Mouse (Mus musculus) forebrain, embryonic 10.5 days (tissue): Measurements from ENCODE around the gene St6galnac3. TPM values are rescaled to one million over a fixed set of nuclear protein-coding genes. Genes with fewer than 3 reads are reported as not detected.

ENCODE experiments used
- DNase-seq: peaks from one replicate; pipeline ENCODE4 v3.0.0-alpha.2; 2017; ENCODE audit warnings: low spot score; ENCODE audit errors: extremely low spot score
- H3K27ac ChIP-seq: fragments of 300-500 bp; sonication (generic); 2 replicates; pipeline ENCODE4 v1.5.1; 2016; ENCODE audit warnings: mild to moderate bottlenecking
- H3K27me3 ChIP-seq: fragments of 300-500 bp; sonication (generic); 2 replicates; pipeline ENCODE4 v1.6.1; 2016; ENCODE audit warnings: mild to moderate bottlenecking; ENCODE audit not compliant: poor library complexity, severe bottlenecking
- H3K36me3 ChIP-seq: fragments of 300-500 bp; sonication (generic); replicated peaks from 2 replicates; pipeline ENCODE4 v1.6.1; 2016; ENCODE audit warnings: mild to moderate bottlenecking, moderate library complexity
- H3K4me1 ChIP-seq: fragments of 300-500 bp; sonication (generic); 2 replicates; pipeline ENCODE4 v1.6.1; 2016
- H3K4me3 ChIP-seq: fragments of 300-500 bp; sonication (generic); 2 replicates; pipeline ENCODE4 v1.5.1; 2016; ENCODE audit warnings: mild to moderate bottlenecking, moderate library complexity
- H3K9me3 ChIP-seq: fragments of 300-500 bp; sonication (generic); 2 replicates; pipeline ENCODE4 v1.6.1; 2016; ENCODE audit warnings: mild to moderate bottlenecking, moderate library complexity
- WGBS: fragments of 180-500 bp; shearing (Covaris S2); methylation state at CpG from one replicate; pipeline ENCODE4 v1.1.7; 2016; 5-methylcytosine and 5-hydroxymethylcytosine counted together
- polyA plus RNA-seq: library from polyadenylated mRNA; unstranded; fragments of >200 nt; fragmentation: Nextera tagmentation; extraction: Ambion mirVana; gene quantifications from 2 replicates; pipeline ENCODE4 v1.2.1, GENCODE M21; 2016

St6galnac3 gene
- polyA plus RNA-seq, 1 experiment from 2014 or later: 40.0 TPM

DNA sequence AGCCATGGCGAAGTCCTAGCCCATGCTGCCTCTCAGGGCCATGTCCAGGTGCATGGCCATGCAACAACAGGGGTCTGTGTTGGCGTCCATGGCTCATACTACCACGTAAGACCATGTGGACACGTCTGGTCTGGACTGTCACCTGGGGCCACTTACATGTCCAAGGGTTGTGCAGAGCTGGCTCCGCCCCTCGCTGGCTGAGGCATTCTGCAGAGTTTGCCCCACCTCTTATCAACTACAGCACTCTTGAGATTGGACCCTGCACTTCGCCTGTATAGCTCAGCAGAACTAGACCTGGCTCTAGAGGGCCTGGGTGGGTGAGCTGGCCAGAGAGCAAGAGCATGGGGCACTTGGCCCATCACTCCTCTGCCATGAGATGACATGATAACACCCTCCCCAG, 171.7 kb downstream of the St6galnac3 start:
- 94% methylated on average over 7 of the region's 7 CpGs for WGBS
- no peak for DNase-seq

DNA sequence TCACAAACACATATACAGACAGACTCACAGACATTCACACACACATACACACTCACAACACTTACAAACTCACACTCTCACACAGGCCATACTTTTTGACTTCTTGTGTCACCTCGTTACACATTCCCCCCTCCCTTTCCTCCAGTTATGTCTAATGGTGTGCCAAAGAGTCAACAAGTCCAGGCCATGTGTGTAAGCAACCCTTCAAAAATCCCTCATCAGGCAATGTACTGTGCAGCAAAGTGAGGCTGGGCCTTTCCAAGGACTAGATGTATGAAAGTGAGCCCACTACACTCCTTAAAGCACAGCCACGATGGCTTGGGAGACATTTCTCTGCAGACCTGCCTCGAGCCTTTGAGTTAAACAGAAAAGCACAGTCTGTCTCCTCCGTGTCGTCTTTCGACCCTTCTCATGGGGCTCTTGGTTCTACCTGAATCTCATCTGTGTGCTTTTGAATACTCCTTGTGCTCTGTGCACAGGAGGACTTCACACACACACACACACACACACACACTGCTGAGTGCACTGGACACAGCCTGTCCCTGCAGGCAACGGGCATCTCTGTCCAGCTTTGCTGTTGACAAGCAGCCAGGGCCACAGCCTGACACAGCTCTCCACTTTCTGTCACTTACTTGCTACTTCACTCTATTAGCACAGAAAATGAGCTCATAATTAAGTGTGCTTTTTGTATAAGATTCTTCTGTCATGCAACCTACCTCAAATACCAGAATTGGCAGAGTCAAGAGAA, 177.9 kb downstream of the St6galnac3 start:
- Histone ChIP-seq H3K9me3 (no peaks in the 10 kb centered on the region), H3K4me3 (no peak overlapping the region), H3K36me3 (no peaks in the 10 kb centered on the region), H3K27ac (no peak overlapping the region), H3K27me3 (no peaks in the 10 kb centered on the region), H3K4me1 (no peaks in the 10 kb centered on the region)
- no peak for DNase-seq
- 85% methylated on average over 7 of the region's 7 CpGs for WGBS

More for the DNA sequence above, 171.7 kb downstream of the St6galnac3 start:
- H3K4me1 ChIP-seq: no peaks in the 10 kb centered on the region
- H3K27ac ChIP-seq: no peak overlapping the region
- no peaks in the 10 kb centered on the region for H3K9me3 ChIP-seq
- no peak overlapping the region for H3K4me3 ChIP-seq
- no peaks in the 10 kb centered on the region for H3K27me3 ChIP-seq
- no peaks in the 10 kb centered on the region for H3K36me3 ChIP-seq

DNA sequence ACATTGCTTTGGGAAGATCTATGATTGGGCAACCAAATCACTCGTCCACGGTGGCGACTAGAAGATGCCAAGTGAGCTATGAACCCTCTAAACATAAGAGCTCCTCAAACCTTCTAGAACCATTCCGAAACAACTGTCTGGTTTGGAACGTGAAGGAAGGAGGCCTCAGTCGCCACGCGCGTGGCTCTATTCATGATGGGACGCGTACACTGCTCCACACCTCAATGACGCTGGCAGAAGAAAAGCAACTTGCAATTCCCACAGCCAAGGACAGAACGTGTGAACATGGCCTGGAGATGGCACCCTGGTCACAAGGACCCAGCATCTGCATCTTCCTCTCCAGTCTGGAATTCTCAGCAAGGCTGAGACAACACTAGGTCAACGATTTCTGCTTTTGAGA, 185.1 kb downstream of the St6galnac3 start:
- Histone ChIP-seq H3K36me3 (no peaks in the 10 kb centered on the region), H3K27ac (no peak overlapping the region), H3K9me3 (no peaks in the 10 kb centered on the region), H3K27me3 (no peaks in the 10 kb centered on the region), H3K4me3 (no peak overlapping the region), H3K4me1 (no peaks in the 10 kb centered on the region)
- DNase-seq: no peak
- 94% methylated on average over 14 of the region's 14 CpGs for WGBS

DNA sequence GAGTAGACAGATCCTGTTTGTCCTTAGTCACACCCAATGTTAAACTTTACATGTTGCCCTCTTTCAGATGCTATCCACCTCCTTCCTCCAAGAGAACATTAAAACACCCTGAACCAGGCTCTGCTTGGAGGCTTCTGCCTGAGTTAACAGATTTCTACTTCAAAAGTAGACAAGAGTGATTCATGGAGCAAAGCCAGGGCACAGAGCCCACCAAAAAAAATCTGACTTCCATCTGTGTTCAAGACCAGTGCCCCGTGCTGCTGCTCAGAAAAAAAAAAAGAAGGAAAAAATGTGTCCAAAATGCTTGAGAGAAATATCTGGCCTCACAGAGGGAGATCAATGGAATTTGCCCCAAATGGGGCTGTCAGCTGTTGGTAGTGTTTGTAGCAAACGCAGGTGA, 186.6 kb downstream of the St6galnac3 start:
- DNase-seq: no peak
- Histone ChIP-seq H3K27me3 (no peaks in the 10 kb centered on the region), H3K9me3 (no peaks in the 10 kb centered on the region), H3K4me1 (no peaks in the 10 kb centered on the region), H3K4me3 (no peak overlapping the region), H3K36me3 (no peaks in the 10 kb centered on the region), H3K27ac (no peak overlapping the region)
- WGBS: 81% methylated on average over 2 of the region's 2 CpGs

DNA sequence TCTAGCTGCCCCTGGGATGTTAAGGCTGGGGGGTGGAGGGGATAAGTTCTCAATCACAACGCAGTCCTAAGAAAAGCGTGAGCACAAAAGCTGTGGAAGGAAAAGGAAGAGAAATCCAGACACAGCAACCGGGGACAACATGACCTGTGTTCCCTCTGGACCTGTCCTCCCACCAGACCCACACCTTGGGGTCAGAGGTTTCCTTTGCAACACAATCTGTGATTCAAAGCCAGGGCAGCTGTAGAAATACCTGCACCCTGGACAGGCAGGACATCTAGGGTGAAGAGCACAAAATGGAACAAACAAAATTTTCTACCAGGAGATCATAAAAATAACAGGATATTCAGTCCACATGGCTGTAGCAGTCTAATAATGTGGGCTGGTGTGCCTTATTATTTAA, 187.5 kb downstream of the St6galnac3 start:
- WGBS: 84% methylated on average over 3 of the region's 3 CpGs
- no peak for DNase-seq
- H3K27ac ChIP-seq: no peak overlapping the region

DNA sequence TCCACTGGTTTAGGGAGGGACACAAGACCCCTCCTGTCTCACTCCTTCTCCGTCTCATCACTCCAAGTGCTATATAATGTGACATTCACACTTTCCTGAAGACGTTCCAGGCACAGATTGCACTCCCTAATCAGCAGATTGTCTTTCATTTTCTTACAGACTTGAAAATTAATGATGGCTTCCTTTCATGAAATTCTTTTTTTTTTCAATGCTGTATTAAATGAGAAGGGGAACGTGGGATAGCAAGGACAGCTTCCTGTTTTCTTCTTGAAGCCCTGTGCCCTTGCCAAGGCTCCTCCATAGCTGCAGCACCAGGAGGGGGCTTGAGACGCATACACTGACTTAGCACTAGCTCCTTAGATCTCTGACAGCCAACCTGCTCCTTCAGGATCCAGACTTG, 188.7 kb downstream of the St6galnac3 start:
- H3K27ac ChIP-seq: no peak overlapping the region
- no peaks in the 10 kb centered on the region for H3K27me3 ChIP-seq
- no peaks in the 10 kb centered on the region for H3K9me3 ChIP-seq
- DNase-seq: no peak
- no peak overlapping the region for H3K4me3 ChIP-seq
- no peaks in the 10 kb centered on the region for H3K36me3 ChIP-seq
- no peaks in the 10 kb centered on the region for H3K4me1 ChIP-seq
- WGBS: 85% methylated on average over 4 of the region's 4 CpGs

More for the DNA sequence above, 187.5 kb downstream of the St6galnac3 start:
- Histone ChIP-seq H3K27me3 (no peaks in the 10 kb centered on the region), H3K4me3 (no peak overlapping the region), H3K9me3 (no peaks in the 10 kb centered on the region), H3K4me1 (no peaks in the 10 kb centered on the region), H3K36me3 (no peaks in the 10 kb centered on the region)

DNA sequence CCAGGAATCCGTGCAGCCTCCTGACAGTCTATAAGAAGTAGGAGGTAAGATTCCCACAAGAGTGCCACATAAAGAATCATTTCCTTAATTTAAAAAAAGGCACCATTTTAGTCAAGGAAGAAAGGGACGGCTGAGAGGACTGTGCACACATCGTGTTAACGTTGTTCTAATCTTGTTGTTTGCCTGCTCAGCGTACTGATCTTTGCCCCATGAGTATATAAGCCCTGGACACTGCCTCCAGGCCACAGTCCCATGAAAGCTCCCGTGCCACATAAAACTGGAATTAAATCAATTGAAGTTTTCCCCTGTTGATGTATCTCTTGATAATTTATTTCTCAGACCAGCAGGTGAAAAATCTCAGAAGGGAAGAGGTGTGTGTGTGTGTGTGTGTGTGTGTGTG, 195.8 kb downstream of the St6galnac3 start:
- H3K4me3 ChIP-seq: no peak overlapping the region
- 95% methylated on average over 6 of the region's 6 CpGs for WGBS
- no peak for DNase-seq
- no peaks in the 10 kb centered on the region for H3K27me3 ChIP-seq
- no peaks in the 10 kb centered on the region for H3K36me3 ChIP-seq
- H3K4me1 ChIP-seq: no peaks in the 10 kb centered on the region
- no peaks in the 10 kb centered on the region for H3K9me3 ChIP-seq
- H3K27ac ChIP-seq: no peak overlapping the region

DNA sequence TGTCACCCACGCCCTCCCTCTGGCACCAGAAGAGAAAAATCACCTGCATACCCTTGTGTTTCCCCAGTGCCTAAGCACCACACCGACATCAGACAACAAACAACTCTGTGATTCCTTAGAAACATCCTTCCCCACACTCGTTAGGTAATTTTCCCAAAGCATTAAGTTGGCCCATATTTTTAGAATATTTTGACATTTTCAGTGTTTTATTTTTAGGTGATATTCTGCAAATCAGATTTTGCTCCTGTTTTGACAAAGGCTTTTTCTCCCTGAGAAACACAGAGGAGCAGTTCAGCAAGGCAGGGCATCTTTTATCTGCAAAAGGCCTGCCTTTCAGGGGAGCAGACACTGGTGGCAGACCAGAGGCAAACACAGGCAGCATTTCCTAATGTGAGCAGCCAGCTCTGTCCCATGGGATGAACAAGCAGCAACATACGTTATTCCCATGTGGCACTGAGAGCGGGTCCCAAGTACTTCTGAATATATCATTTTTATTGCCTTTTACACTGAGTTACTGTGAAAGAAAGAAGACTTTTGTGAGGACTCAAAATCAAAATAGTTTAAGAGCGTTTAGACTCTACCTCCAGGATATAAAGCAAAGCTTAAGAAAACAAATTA, 199.7 kb downstream of the St6galnac3 start:
- H3K27ac ChIP-seq: no peak overlapping the region
- H3K36me3 ChIP-seq: no peaks in the 10 kb centered on the region
- H3K9me3 ChIP-seq: no peaks in the 10 kb centered on the region
- H3K4me1 ChIP-seq: no peaks in the 10 kb centered on the region
- H3K27me3 ChIP-seq: no peaks in the 10 kb centered on the region
- DNase-seq: no peak
- 85% methylated on average over 6 of the region's 6 CpGs for WGBS
- H3K4me3 ChIP-seq: no peak overlapping the region

DNA sequence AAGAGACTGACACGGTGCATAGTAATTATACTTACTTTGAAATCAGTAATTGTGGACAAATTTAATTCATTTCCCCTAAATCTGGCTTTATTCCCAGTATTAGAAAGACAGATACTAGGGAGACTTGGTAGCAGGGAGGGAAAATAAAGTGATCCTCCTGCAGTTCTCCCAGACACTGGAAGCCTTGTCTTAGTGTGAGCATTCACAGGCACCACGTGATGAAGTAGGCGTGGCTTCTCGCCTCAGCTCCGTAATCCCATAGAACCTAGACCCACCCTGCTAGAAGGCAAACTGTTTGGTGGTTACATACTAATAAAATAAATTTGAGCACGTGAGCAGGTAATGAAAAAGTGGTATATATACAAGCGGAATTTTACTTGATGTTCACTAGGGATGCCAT, 208.1 kb downstream of the St6galnac3 start:
- Histone ChIP-seq H3K36me3 (no peaks in the 10 kb centered on the region), H3K27ac (no peak overlapping the region), H3K4me3 (no peak overlapping the region), H3K4me1 (peaks cover 8% of the 10 kb centered on the region; the same call in 1 of the 2 replicates), H3K27me3 (no peaks in the 10 kb centered on the region), H3K9me3 (peaks cover 5% of the 10 kb centered on the region; the same call in 1 of the 2 replicates)
- whole genome bisulfite sequencing: 79% methylated on average over 7 of the region's 7 CpGs
- DNase-seq: no peak

DNA sequence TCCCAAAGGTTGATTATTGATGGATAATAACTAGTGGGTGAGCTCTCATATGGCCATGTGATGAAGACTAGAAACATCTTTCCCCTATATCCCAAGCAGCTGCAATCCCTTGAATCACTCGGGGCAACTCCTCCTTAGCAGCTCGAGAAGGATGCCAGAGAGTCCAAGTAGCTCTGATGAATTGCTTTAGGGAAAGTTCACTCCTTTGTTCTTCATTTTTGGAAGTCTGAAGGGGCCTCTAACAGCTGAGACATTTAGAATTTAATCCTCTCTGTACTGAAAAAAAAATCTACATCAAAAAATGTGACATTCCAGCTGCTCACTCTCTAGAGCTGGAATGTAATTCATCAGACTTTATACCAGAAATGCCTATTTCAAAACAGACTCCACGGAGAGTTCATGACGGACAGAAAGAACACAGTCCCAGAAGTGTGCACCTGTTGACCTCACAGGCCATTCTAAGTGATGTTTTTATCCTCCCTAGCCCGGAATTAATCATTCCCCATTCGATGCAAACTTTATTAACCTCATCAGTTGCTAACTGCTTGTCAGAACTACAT, 211.4 kb downstream of the St6galnac3 start:
- no peaks in the 10 kb centered on the region for H3K36me3 ChIP-seq

DNA sequence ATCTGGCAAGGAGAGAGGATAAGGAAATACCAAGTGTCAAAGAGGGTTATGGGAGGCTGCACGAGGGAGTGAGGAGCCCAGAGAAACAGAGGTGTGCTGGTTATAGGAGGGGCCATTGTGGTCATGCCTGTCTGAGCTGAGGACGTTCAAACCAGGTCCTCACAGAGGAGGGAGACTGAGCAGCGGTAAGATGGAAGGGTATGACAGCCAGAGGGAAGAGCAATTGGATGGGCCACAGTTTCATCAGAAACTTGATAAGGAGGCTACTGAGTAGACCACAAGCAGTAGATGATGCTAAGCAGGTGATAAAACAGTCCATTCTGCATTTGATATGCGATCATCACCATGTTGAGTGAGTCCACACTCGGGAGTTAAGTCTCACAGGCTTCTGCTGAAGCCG, 212.4 kb downstream of the St6galnac3 start:
- peaks cover 24% of the 10 kb centered on the region for H3K4me1 ChIP-seq
- no peaks in the 10 kb centered on the region for H3K36me3 ChIP-seq
- H3K27me3 ChIP-seq: no peaks in the 10 kb centered on the region
- WGBS: 82% methylated on average over 6 of the region's 6 CpGs
- H3K27ac ChIP-seq: no peak overlapping the region
- no peak for DNase-seq
- no peak overlapping the region for H3K4me3 ChIP-seq
- H3K9me3 ChIP-seq: no peaks in the 10 kb centered on the region

More for the DNA sequence above, 211.4 kb downstream of the St6galnac3 start:
- Histone ChIP-seq H3K27me3 (no peaks in the 10 kb centered on the region), H3K4me3 (no peak overlapping the region), H3K9me3 (peaks cover 2% of the 10 kb centered on the region; the same call in 1 of the 2 replicates), H3K27ac (no peak overlapping the region), H3K4me1 (peaks cover 24% of the 10 kb centered on the region)
- no peak for DNase-seq
- 76% methylated on average over 6 of the region's 6 CpGs for WGBS

DNA sequence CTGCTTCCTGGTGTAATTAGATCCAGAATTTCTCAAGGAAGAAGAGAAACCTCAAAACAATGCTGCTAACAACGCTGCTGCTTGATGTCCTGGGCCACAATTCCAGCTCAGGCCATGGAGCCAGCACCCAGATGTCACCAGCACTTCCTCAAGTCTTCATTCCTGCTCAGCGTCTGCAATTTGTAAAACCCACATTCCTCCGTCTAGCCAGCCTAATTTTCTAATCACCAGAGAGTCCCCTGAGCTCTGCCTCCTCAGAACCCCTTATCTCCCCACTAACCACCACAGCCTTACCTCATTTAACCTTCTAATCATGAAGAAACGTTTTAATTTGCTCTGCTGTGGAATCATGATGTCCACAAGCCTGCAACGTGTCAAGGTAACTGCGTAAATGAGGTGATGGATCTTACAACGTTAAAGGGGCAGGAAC, 213.8 kb downstream of the St6galnac3 start:
- no peak overlapping the region for H3K4me3 ChIP-seq
- 78% methylated on average over 7 of the region's 7 CpGs for WGBS
- H3K9me3 ChIP-seq: no peaks in the 10 kb centered on the region
- H3K4me1 ChIP-seq: peaks cover 24% of the 10 kb centered on the region
- no peaks in the 10 kb centered on the region for H3K27me3 ChIP-seq
- no peak overlapping the region for H3K27ac ChIP-seq
- no peaks in the 10 kb centered on the region; the same call in 1 of the 2 replicates for H3K36me3 ChIP-seq
- no peak for DNase-seq

DNA sequence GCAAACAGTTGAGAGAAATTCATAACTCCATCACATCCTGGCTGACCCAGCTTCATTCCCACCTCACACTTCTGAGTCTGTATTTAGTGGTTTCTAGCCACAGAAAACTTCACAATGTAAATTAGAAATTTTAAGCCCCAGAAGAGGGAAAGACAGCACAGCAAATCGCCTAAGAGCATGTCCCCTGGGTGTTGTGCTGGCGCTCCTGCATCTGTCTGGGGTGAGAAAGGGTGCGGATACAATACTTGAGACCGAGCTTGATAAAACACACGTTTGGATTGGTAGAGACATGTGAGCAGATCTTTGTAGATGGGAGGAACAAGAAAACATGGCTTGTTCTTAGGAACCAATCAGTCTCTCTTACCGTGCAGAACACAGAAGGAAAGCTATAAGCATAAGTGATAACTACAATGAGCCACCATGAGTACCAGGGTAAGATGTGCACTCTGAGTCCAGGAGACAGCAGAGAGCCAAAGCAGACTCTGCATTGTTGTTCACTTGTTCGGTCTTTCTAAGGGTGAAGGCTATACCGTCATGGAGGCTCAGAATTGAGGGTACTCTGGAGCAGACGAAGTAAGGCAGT, 214.8 kb downstream of the St6galnac3 start:
- Histone ChIP-seq H3K27me3 (no peaks in the 10 kb centered on the region), H3K4me3 (no peak overlapping the region), H3K27ac (no peak overlapping the region), H3K4me1 (peaks cover 25% of the 10 kb centered on the region), H3K36me3 (no peaks in the 10 kb centered on the region; the same call in 1 of the 2 replicates), H3K9me3 (no peaks in the 10 kb centered on the region)
- WGBS: 89% methylated on average over 9 of the region's 9 CpGs
- no peak for DNase-seq
